Mouse (Mus musculus) hindbrain, embryonic 10.5 days (tissue): ENCODE results near the gene Hoxb7. TPM values are rescaled to one million over a fixed set of nuclear protein-coding genes. Genes with fewer than 3 reads are reported as not detected.

ENCODE experiments used
- DNase-seq: peaks from one replicate; pipeline ENCODE4 v3.0.0-alpha.2; 2017; ENCODE audit warnings: low spot score
- H3K27ac ChIP-seq: fragments of 300-500 bp; sonication (generic); 2 replicates; pipeline ENCODE4 v1.5.1; 2016; ENCODE audit warnings: mild to moderate bottlenecking, moderate library complexity
- H3K27me3 ChIP-seq: fragments of 300-500 bp; sonication (generic); 2 replicates; pipeline ENCODE4 v1.6.1; 2016; ENCODE audit warnings: mild to moderate bottlenecking; ENCODE audit not compliant: poor library complexity, insufficient read depth, severe bottlenecking
- H3K36me3 ChIP-seq: fragments of 300-500 bp; sonication (generic); 2 replicates; pipeline ENCODE4 v1.6.1; 2016; ENCODE audit warnings: mild to moderate bottlenecking, moderate library complexity
- H3K4me1 ChIP-seq: fragments of 300-500 bp; sonication (generic); replicated peaks from 2 replicates; pipeline ENCODE4 v1.6.1; 2016; ENCODE audit warnings: mild to moderate bottlenecking
- H3K4me3 ChIP-seq: fragments of 300-500 bp; sonication (generic); 2 replicates; pipeline ENCODE4 v1.5.1; 2016; ENCODE audit warnings: mild to moderate bottlenecking, moderate library complexity
- H3K9me3 ChIP-seq: fragments of 300-500 bp; sonication (generic); 2 replicates; pipeline ENCODE4 v1.6.1; 2016; ENCODE audit warnings: mild to moderate bottlenecking, moderate library complexity
- WGBS: fragments of 180-500 bp; shearing (Covaris S2); methylation state at CpG from one replicate; pipeline ENCODE4 v1.1.7; 2016; 5-methylcytosine and 5-hydroxymethylcytosine counted together
- polyA plus RNA-seq: library from polyadenylated mRNA; unstranded; fragments of >200 nt; fragmentation: Nextera tagmentation; extraction: Ambion mirVana; gene quantifications from 2 replicates; pipeline ENCODE4 v1.2.1, GENCODE M21; 2016

Gene Hoxb7
- polyA plus RNA-seq, 1 experiment from 2014 or later: not detected

- H3K27me3 ChIP-seq: peaks cover 100% of the 10 kb centered on the region
- H3K9me3 ChIP-seq: no peaks in the 10 kb centered on the region
- H3K4me1 ChIP-seq: peaks cover 22% of the 10 kb centered on the region
- no peak overlapping the region for H3K4me3 ChIP-seq
- no peak overlapping the region for H3K27ac ChIP-seq
- 5% methylated on average over 12 of the region's 12 CpGs for WGBS
- peak; percentile 37 for DNase-seq
- no peaks in the 10 kb centered on the region for H3K36me3 ChIP-seq
Observed at GRCm38 (mm10) chr11:96313806-96314428, 27.5 kb downstream of the Hoxb7 start.

DNA sequence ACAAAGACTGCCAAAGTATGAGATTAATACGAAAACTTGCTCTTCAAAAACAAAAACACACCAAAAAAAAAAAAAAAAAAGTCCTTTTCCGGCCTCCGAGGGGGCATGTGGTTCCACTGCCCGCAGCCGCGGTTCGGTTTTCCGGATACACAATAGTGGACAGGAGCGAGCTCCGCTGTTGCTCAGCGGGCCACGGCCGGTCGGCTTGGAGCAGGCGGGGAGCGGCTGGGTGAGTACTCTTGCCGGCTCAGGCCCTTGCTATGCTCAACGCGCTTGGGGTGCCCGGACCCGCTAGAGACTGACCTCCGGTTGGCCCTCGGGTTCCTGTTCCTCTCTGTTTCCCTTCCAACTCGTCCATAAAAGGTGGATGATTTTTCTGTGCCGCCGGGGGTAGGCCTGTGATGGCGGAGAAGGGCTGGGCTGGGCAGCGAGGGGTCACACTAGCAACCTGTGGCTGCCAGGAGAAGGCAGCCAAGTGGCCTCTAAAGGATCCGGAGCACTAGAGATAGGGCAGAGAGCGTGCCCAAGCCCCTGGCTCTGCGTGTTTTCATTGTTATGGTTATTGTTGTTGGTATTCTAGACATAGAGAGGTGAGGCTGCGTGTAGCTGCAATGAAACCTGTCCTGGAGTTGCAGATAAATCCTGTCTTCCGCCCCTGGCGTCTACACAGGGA lies 28.4 kb downstream of the Hoxb7 start:
- Histone ChIP-seq H3K27me3 (peaks cover 100% of the 10 kb centered on the region), H3K9me3 (no peaks in the 10 kb centered on the region), H3K4me1 (peaks cover 26% of the 10 kb centered on the region), H3K36me3 (no peaks in the 10 kb centered on the region), H3K4me3 (peak overlapping the region; percentile 30), H3K27ac (peak overlapping the region; percentile 56; the same call in 1 of the 2 replicates)
- WGBS: under 1% methylated on average over 34 of the region's 34 CpGs
- DNase-seq: no peak

GRCm38 (mm10) chr11:96315344-96315681 lies 28.9 kb downstream of the Hoxb7 start:
- Histone ChIP-seq H3K9me3 (no peaks in the 10 kb centered on the region), H3K27ac (no peak overlapping the region), H3K4me1 (peaks cover 30% of the 10 kb centered on the region), H3K36me3 (no peaks in the 10 kb centered on the region), H3K27me3 (peaks cover 100% of the 10 kb centered on the region), H3K4me3 (peak overlapping the region; percentile 30; the same call in 1 of the 2 replicates)
- 2% methylated on average over 5 of the region's 5 CpGs for WGBS
- DNase-seq: no peak

GRCm38 (mm10) chr11:96316696-96317607 lies 30.5 kb downstream of the Hoxb7 start:
- H3K36me3 ChIP-seq: no peaks in the 10 kb centered on the region
- 6% methylated on average over 18 of the region's 18 CpGs for WGBS
- H3K9me3 ChIP-seq: no peaks in the 10 kb centered on the region
- no peak overlapping the region for H3K4me3 ChIP-seq
- DNase-seq: no peak
- H3K27ac ChIP-seq: no peak overlapping the region
- peaks cover 100% of the 10 kb centered on the region for H3K27me3 ChIP-seq
- peaks cover 21% of the 10 kb centered on the region for H3K4me1 ChIP-seq

GRCm38 (mm10) chr11:96317608-96318367 lies 31.4 kb downstream of the Hoxb7 start, which contains the start of gene Hoxb4:
Hoxb4 (plus strand) TSS chr11:96318267.
- H3K27me3 ChIP-seq: peaks cover 100% of the 10 kb centered on the region
- 2% methylated on average over 28 of the region's 28 CpGs for WGBS
- peaks cover 18% of the 10 kb centered on the region for H3K4me1 ChIP-seq
- no peak for DNase-seq
- no peaks in the 10 kb centered on the region for H3K9me3 ChIP-seq
- peak within 1 kb of the TSS; percentile 70 for H3K27ac ChIP-seq
- H3K4me3 ChIP-seq: peak within 1 kb of the TSS; percentile 56
- H3K36me3 ChIP-seq: no peaks in the 10 kb centered on the region

GRCm38 (mm10) chr11:96318368-96319070 lies 32.1 kb downstream of the Hoxb7 start:
- Histone ChIP-seq H3K9me3 (no peaks in the 10 kb centered on the region), H3K36me3 (no peaks in the 10 kb centered on the region), H3K4me3 (peak overlapping the region; percentile 56), H3K27me3 (peaks cover 100% of the 10 kb centered on the region), H3K4me1 (peaks cover 18% of the 10 kb centered on the region), H3K27ac (peak overlapping the region; percentile 70)
- under 1% methylated on average over 45 of the region's 45 CpGs for WGBS
- peak; percentile 79 for DNase-seq

DNA sequence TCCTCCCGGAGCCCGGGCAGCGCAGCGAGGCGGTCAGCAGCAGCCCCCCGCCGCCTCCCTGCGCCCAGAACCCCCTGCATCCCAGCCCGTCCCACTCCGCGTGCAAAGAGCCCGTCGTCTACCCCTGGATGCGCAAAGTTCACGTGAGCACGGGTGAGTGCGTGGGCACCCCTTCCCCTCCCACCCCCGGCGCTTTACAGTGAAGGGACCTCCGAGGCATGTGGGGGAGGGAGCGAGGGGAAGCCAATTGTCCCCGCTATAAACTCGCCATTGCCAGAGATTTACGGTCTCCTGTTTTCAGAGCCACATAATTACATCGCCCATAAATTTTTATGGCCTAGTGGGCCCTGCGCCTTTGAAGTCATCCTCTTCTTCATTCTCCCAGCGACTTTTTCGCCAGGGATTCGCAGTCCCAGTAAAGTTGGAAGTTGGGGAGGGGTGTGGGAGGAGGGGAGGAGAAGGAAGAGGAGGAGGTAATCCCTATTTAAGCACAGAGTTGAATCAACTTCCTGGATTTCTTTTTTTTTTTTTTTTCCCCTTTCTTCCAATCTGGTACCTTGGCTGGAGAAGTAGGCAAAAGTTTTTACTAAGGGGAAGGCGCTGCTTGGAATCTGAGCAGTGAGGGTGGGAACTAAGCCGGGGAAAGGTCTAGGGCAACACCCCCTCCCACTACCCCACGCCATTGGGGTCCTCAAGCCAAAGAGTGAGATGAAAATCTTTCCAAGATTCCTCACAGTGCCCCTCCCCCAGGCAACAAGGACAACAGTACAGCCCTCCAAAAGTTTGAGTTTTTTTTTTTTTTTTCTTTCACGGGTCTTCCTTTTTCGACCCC lies 32.9 kb downstream of the Hoxb7 start:
- Histone ChIP-seq H3K27me3 (peaks cover 100% of the 10 kb centered on the region), H3K9me3 (no peaks in the 10 kb centered on the region), H3K27ac (peak overlapping the region; percentile 81), H3K4me1 (peaks cover 18% of the 10 kb centered on the region), H3K4me3 (peak overlapping the region; percentile 56), H3K36me3 (no peaks in the 10 kb centered on the region)
- under 1% methylated on average over 34 of the region's 34 CpGs for WGBS
- no peak for DNase-seq

DNA sequence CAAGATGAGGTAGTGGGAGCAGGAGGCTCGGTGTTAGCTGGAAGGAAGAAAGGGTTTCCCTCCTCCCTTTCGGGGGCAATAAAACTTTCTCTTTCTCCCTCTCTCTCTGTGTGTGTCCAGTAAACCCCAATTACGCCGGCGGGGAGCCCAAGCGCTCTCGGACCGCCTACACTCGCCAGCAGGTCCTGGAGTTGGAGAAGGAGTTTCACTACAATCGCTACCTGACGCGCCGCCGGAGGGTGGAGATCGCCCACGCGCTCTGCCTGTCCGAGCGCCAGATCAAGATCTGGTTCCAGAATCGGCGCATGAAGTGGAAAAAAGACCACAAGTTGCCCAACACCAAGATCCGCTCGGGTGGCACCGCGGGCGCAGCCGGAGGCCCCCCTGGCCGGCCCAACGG lies 33.5 kb downstream of the Hoxb7 start:
- Histone ChIP-seq H3K9me3 (no peaks in the 10 kb centered on the region), H3K4me3 (peak overlapping the region; percentile 56), H3K27ac (peak overlapping the region; percentile 81), H3K36me3 (no peaks in the 10 kb centered on the region), H3K27me3 (peaks cover 100% of the 10 kb centered on the region), H3K4me1 (peaks cover 18% of the 10 kb centered on the region)
- WGBS: under 1% methylated on average over 29 of the region's 29 CpGs
- DNase-seq: no peak

GRCm38 (mm10) chr11:96320688-96321087 lies 34.3 kb downstream of the Hoxb7 start:
- H3K27ac ChIP-seq: peak overlapping the region; percentile 59
- 1% methylated on average over 17 of the region's 17 CpGs for WGBS
- H3K36me3 ChIP-seq: no peaks in the 10 kb centered on the region
- H3K27me3 ChIP-seq: peaks cover 100% of the 10 kb centered on the region
- peaks cover 18% of the 10 kb centered on the region for H3K4me1 ChIP-seq
- no peak for DNase-seq
- H3K4me3 ChIP-seq: peak overlapping the region; percentile 56
- H3K9me3 ChIP-seq: no peaks in the 10 kb centered on the region

DNA sequence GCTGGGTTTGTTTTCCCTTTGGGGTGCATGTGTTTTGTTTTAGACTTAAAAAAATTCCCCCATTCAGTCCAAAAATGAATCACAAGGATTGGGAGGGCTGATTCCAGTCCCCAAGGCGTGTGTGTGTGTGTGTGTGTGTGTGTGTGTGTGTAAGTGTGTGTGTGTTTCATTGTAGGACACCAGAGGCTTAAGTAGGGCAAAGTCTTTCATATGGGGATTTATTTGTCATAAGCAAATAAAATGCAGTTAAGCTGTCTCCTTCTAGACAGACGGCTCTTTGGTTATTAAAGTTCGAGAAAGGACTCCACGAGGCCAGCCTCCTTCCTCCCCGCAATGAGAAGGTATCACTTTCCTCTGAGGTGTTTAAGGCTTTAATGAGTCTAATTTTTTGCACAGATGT lies 35.4 kb downstream of the Hoxb7 start:
- Histone ChIP-seq H3K4me1 (peaks cover 18% of the 10 kb centered on the region), H3K36me3 (no peaks in the 10 kb centered on the region), H3K9me3 (no peaks in the 10 kb centered on the region), H3K27ac (no peak overlapping the region; the same call in 1 of the 2 replicates), H3K4me3 (peak overlapping the region; percentile 18; the same call in 1 of the 2 replicates), H3K27me3 (peaks cover 100% of the 10 kb centered on the region)
- 10% methylated on average over 5 of the region's 5 CpGs for WGBS
- no peak for DNase-seq

DNA sequence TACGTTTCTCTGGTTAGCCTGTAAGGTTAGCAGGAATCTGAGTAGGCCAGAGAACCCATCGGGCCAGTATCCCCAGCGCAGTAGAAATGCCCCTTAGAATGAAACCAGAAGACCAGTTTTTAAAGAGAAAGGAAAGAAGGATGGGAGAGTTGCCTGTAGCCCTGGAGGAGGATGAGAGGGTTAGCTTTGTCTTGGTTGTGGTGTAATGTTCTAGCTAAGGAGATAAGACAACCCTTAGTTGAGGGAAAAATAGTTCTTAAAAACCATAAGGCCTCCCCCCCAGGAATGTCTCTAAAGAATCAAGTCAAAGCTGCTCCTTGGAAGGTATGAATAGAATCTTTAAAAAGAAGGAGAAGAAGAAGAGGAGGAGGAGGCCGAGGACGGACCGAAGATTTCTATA lies 36.3 kb downstream of the Hoxb7 start:
- Histone ChIP-seq H3K4me1 (peaks cover 18% of the 10 kb centered on the region), H3K9me3 (no peaks in the 10 kb centered on the region), H3K4me3 (peak overlapping the region; percentile 9; the same call in 1 of the 2 replicates), H3K27me3 (peaks cover 100% of the 10 kb centered on the region), H3K36me3 (no peaks in the 10 kb centered on the region), H3K27ac (peak overlapping the region; percentile 12; the same call in 1 of the 2 replicates)
- WGBS: 4% methylated on average over 6 of the region's 6 CpGs
- no peak for DNase-seq
